Mouse (Mus musculus) cerebellum, adult (tissue): Measurements from ENCODE around the gene Ankrd35.
"Not testable (repeated sequence)": the region's sequence is repeated elsewhere in the genome, so short reads cannot be mapped to it uniquely, and the experiment has no call there.

ENCODE experiments used
- ATAC-seq: cut with Nextera tagmentation; 2 replicates; pipeline ENCODE4 v1.9.2; 2017; ENCODE audit warnings: mild to moderate bottlenecking, moderate library complexity, mixed read lengths; ENCODE audit not compliant: insufficient number of reproducible peaks, low FRiP score, low TSS enrichment

Gene Ankrd35

GRCm38 (mm10) chr3:96668424-96669067, 1.4 kb upstream of the Ankrd35 start:
- ATAC-seq, result no peak

GRCm38 (mm10) chr3:96671519-96671918, 1.6 kb downstream of the Ankrd35 start:
- no peak for ATAC-seq

DNA sequence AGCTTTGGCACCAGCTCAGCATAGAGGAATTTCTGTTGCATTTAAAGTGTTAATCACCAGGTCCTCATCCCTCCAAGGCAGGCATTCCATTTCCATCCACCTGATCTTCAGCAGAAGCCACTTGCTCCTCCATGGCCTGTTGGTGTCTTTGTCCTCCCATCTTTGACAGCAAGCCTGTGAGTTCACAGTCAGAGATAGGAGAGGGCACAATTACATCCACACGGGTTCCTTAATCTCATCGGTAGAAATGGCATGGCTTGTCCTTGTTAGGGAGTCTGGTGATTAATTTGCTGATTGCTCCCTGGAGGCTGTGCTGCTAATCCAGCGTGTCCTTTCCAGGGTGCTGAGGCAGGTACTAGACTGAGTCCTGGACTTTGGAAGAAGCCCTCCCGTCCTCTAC, 3.6 kb downstream of the Ankrd35 start:
- ATAC-seq, result no peak

DNA sequence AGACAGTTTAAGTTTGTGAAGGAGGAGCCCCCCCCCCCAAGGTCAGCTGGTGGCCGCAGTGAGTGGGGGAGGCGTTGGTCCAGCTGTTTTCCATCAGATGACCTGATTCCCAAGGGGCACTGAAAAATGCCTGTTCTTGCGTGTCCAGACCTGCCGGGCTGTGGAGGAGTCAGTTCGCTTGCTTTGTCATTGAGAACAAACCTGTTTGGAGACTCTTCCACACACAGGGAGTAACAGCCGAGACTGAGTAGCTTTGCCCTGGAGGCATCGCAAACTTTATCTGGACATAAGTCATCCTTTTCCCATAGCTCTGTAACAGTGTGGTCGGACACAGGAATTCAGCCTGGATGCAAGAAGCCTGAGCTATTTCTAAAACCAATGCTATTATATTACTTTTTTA, 4.5 kb downstream of the Ankrd35 start:
- ATAC-seq, result no peak

DNA sequence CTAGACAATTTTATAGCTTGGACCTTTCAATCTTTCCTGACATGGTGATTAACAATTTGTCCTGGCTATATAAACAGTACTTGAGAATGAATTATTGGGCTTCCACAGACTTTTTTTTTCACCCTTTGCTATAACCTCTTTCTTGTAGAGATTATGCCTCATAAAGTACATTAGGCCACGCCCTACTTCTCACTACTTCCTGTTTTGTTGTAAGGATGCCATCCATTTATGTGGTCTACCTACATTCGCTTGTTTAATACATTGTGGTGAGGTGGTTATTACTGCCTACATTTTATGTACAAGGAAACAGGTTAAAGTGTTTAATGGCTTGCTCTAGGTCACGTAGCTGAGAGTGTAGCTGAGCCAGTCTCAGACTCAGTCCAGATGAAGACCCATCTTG, 5.2 kb downstream of the Ankrd35 start:
- no peak for ATAC-seq

GRCm38 (mm10) chr3:96675690-96676089, 5.8 kb downstream of the Ankrd35 start:
- ATAC-seq, result no peak

GRCm38 (mm10) chr3:96678456-96678855, 8.5 kb downstream of the Ankrd35 start:
- ATAC-seq, result no peak

DNA sequence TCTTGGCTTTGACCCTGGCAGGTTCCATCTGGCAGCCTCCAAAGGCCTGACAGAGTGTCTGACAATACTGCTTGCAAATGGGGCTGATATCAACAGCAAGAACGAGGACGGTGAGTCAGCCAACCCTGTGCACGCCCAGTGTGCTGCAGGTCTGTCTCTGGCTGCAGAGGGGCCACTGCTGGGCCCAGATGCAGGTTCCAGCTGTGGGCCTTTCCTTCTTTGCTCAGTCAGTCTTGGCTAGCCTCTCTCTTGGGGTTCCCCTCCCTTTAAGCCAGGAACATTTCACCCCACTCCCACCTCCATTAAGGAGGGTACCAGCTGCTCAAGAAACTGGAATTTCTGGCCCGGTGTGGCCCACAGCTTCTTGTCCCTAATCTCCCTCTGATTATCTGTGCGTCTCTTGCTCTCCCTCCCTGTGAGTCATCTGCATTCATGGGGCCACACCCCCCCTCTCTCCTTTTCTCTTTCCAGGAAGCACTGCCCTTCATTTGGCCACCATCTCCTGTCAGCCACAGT, 9.3 kb downstream of the Ankrd35 start:
- no peak for ATAC-seq

DNA sequence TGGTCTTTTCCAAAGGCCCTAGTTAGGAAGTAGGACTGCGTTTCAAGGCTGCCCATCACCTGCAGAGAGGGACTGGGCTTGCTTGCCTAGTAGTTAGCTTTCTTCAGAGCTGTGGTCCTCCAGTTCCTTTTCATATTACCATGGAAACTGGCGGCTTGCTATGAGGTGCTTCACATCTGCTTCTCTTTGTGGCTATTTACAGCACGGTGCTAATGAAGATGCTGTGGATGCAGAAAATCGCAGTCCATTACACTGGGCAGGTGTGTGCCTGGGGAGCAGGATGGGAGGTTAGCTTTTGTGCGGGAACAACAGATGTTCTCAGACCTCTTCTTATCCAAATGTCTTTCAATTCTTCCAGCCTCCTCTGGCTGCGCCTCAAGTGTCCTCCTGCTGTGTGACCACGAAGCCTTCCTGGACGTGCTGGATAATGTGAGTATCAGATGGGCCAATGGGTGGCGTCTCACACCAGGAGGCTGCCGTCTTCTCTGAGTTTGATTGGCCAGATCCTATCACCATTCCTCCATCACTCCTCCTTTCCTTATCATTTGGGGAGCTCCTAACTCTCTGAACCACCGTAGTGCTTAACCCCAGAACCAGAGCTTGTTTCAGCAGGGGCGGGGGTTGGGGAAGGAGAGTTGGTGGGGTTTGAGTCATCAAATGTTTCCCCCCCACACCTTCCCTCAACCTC, 10.5 kb downstream of the Ankrd35 start:
- ATAC-seq, result no peak

GRCm38 (mm10) chr3:96683496-96683895, 13.6 kb downstream of the Ankrd35 start:
- no peak for ATAC-seq

DNA sequence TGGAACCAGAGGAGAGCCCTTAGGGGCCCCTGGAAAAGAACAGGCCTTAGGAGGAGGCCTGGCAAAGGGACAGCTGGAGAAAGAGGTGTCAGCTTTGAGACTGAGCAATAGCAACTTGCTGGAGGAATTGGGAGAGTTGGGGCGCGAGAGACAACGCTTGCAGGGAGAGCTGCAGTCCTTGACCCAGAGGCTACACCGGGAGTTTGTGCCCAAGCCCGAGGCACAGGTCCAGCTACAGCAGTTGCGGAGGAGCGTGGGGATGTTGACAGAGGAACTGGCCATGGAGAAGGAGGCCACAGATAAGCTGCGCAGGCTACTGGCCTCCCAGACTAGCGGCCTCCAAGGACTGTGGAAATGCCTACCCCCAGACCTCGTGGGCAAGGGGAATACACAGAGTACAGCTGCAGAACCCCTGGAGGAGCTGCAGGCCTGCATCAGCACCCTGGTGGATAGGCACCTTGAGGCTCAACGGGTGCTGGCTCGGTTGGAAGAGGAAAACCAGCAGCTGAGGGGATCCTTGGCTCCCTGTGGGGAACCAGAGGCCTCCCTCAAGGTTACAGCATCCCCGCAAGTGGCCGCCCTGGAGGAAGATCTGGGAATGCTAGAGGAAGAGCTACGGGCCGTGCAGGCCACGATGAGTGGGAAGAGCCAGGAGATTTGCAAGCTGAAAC, 14.4 kb downstream of the Ankrd35 start:
- no peak for ATAC-seq

- ATAC-seq, result no peak; the same call in 1 of the 2 replicates
These were observed 14.9 kb downstream of the Ankrd35 start for GRCm38 (mm10) chr3:96684822-96685156.

DNA sequence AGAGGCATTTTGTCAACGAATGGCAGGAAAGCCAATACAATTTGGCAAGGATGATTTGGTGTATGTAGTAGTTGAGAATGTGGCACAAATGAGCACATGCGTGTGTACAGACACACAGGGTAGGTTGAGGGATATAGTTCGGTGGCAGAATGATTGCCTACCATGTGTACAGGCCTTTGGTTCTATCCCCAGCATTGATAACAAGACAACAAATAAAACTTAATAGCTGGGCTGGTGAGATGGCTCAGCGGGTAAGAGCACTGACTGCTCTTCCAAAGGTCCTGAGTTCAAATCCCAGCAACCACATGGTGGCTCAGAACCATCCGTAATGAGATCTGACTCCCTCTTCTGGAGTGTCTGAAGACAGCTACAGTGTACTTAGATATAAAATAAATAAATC, 16.1 kb downstream of the Ankrd35 start:
- ATAC-seq, result not testable (repeated sequence)

DNA sequence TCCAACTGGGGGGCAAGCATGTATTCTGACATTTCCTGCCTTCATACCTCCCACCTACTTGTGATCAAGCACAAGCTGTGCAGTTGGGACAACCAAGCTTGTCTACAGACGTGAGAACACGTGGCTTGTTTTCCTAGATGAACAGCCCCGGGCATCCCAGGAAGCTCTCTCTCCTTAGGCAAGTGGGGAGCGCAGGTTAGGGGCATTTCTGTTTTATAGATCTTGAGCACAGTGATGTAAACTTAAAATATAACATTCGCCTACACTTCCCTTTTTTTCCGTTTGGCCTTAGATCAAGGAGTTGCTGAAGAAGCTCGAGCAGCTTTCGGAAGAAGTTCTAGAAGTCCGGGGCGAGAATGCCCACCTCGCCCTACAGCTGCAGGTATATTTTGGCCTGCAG, 18.9 kb downstream of the Ankrd35 start:
- no peak for ATAC-seq

DNA sequence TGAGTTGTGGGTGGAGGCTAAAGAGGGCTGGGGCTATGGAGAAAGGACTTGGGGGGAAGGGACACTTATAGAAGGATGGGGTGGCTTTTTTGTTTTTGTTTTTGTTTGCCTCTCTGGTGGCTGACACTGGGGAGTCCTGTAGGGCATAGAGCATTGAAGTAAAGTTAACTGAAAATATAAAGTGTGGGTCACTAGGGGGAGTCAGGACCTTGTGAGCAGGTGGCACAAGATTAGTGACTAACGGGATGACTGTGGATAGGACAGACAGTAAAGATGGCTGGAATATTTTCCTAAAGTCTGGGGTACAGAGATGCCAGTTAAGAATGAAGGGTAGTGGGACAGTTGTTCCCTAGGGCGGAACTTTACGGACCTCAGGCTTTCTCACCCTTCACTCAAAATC, 20.4 kb downstream of the Ankrd35 start:
- ATAC-seq, result no peak

GRCm38 (mm10) chr3:96692506-96692905, 22.6 kb downstream of the Ankrd35 start:
- no peak for ATAC-seq

DNA sequence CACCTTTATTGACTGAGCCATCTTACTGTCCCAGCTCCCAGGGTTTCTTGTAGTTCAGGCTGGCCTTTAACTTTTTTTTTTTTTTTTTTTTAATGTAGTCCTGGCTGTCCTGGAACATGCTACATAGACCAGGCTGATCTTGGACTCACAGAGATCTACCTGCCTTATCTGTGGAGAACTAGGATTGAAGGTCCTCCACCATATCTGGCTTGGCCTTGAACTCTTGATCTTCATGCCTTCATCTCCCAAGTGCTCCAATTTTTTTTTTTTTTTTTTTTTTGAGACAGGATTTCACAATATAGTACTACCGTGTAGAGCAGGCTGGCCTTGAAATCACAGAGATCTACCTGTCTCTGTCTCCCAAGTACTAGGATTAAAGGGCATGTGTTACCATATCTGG, 23.6 kb downstream of the Ankrd35 start:
- no peak for ATAC-seq

GRCm38 (mm10) chr3:96696198-96696765, 26.4 kb downstream of the Ankrd35 start, which contains the start of gene Pias3:
Gene Pias3 (plus strand): TSS chr3:96696384.
- peak; percentile 43 for ATAC-seq

DNA sequence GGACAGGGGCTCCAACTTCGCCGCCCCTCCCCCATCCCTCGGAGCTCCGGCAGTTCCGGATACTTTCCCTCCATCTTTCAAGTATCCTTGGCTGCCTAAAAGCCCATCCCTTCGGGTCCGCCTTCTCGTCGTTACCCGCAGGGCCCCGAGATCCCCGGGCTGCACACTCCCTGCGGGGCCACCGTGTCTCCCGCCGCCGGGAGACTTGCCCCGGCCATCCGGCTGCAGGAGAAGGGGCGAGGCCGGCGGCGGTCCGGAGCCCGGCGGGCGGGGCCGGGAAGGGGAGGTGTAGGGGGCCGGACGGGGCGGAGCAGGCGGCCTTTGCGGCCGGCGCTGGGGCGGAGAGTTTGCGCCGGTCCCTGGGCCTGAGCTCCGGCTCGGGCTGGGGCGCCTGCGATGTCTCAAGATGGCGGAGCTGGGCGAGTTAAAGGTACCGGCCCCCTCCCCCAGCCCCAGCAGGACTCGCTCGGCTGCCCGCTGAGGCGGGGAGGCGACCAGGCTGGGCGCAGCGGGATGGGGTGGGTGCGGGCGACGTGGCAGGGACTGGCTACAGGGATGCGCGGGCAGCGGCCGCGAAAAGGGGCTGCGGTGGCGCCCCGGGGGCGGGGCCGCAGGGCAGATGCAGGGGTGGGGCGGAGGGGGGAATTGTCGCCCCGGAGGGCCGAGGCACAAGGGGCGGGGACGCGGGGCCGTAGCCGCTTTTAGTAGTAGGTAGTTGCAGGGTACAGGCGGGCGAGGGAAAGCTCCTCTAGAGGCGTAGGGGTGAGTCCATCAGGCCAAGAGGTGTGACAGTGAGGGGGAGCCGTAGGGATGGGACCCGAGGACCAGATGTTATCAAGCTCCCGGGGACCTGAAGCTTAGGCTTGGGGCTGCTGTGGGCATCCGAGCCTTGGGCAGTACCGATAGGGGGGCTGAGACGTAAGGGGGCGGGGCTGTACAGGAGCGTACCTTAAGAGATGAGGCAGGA, 27.1 kb downstream of the Ankrd35 start:
- ATAC-seq, result peak; percentile 84
